Mouse (Mus musculus): ENCODE results near the gene Nol6. TPM values are rescaled to one million over a fixed set of nuclear protein-coding genes. Genes with fewer than 3 reads are reported as not detected.

Gene Nol6
- polyA plus RNA-seq, 1 experiment from 2014 or later = 45.0 TPM

DNA sequence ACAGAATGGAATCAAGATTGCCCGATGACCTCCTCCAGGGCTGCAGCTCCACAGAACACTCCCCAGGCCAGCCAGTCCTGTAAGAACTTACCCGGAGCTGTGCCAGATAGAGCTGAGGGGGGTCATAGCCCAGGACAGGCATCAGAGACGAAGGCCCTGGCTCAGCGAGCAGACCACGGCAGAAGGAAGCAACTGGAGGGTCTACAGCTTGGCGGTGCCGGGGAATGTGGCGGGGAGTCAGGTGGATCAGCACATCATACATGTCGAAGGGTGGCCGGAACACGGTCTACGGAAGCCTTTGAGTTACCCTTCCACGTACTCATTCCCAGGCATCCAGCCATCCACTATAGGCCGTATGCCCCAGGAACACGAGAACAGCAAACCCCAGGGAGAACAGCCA, 8.5 kb downstream of the Nol6 start:
- H3K36me3 ChIP-seq = peaks cover 61% of the 10 kb centered on the region
- no peak overlapping the region for H3K27ac ChIP-seq (replicated peaks)
- H3K9me3 ChIP-seq = no peaks in the 10 kb centered on the region
- H3K4me2 ChIP-seq = no peak overlapping the region
- ATAC-seq (ENCODE audit: low FRiP score, low read depth) = no peak
- no peak overlapping the region for H3K9ac ChIP-seq
- no peak overlapping the region for H3K4me3 ChIP-seq
- no peaks in the 10 kb centered on the region for H3K27me3 ChIP-seq
- 97% methylated on average over 15 of the region's 15 CpGs for WGBS
- no peaks in the 10 kb centered on the region for H3K4me1 ChIP-seq (replicated peaks)

DNA sequence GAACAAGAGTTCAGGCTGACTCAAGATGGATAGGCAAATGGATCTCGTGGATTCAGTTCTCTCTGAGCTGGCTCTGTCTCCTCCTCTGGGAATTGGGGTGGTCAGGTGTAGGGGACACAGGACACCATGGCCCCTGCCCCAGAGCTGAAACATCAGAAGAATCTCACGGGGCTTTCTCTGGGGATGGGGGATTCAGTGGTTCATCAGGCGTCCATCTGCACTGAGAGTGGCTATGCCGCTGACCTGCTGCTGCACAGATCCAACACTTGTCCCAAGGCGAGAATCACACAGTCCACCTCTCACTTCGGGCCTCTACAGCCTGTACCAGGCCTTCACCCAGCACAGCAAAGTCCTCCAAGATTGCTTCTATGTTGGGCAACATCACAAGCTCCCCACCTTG, 9.2 kb downstream of the Nol6 start:
- H3K9me3 ChIP-seq = no peaks in the 10 kb centered on the region
- no peaks in the 10 kb centered on the region for H3K4me1 ChIP-seq (replicated peaks)
- H3K27me3 ChIP-seq = no peaks in the 10 kb centered on the region
- ATAC-seq (ENCODE audit: low FRiP score, low read depth) = no peak
- no peak overlapping the region for H3K27ac ChIP-seq (replicated peaks)
- H3K36me3 ChIP-seq = peaks cover 54% of the 10 kb centered on the region
- no peak overlapping the region for H3K4me2 ChIP-seq
- H3K4me3 ChIP-seq = no peak overlapping the region
- 87% methylated on average over 6 of the region's 6 CpGs for WGBS
- no peak overlapping the region for H3K9ac ChIP-seq

DNA sequence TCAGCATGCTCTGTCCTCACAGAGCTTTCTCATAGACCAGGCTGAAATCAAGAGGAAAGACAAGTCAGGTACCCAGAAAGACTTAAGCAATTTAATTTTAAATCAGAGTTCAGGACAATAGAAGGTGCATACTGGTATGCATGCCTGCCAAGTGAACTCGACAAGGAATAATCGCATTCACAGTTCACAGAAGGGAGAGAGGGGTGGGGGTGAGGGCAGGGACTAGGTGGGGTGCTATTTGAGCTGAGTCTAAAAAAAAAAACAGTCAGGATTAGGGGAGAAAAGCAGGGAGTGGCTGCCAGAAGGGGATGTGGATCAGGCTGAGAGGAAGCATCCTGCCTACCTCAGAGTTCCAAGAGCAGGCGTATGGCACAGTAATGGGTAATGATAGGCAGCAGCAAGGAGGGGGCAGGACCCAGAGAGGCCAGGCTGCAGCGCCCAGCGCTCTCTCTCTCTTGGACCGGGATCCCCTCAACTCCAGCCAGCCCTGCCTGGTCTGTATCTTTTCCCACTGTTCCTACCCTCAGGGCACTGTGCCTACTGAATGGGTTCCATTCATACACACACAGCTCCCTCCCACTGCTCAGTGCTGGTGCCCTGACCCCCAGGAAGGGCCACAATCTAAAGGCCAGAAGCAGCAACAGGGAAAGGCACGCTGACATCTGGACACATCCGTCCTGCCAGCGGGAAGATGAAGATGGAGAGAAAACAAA, 9.7 kb downstream of the Nol6 start:
- Histone ChIP-seq H3K27ac (replicated peaks) (no peak overlapping the region), H3K36me3 (peaks cover 48% of the 10 kb centered on the region), H3K4me1 (replicated peaks) (no peaks in the 10 kb centered on the region), H3K4me2 (no peak overlapping the region), H3K9me3 (no peaks in the 10 kb centered on the region), H3K9ac (no peak overlapping the region), H3K4me3 (no peak overlapping the region), H3K27me3 (no peaks in the 10 kb centered on the region)
- 86% methylated on average over 9 of the region's 9 CpGs for WGBS
- ATAC-seq (ENCODE audit: low FRiP score, low read depth) = no peak

DNA sequence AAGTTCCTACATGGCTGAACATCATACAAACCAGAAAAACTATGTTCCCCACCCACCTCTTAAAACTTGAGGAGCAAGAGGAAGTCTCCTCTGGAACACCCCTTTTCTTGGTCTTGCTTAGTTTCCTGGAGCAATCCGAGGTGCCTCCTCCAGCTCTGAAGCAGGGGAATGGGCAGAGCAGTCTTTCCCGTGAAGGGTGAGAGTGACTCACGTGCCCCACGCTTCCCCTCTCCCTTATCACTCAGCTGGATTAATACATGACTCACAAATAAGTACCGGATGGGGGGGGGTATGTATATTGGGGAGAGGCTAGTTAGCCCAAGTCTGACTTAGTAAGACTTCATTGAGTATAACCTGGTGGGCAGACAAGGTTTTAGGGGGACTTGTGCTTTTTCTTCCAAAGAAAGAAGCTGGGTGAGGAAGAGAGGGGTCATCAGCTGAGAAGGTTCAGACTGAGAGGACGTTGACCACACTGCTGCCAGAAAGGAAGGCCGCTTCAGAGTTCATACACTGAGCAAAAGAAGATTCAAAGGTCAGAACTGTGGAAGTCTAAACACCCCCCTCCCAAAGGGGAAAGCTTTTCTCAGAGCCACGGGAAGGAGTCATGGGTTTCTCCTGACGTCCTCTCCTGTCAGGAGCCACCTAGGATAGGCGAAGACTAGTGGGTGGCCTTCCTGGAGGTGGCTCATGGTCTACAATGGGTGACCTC, 15.4 kb downstream of the Nol6 start:
- H3K36me3 ChIP-seq = no peaks in the 10 kb centered on the region
- H3K4me3 ChIP-seq = no peak overlapping the region
- H3K9ac ChIP-seq = no peak overlapping the region
- H3K4me1 ChIP-seq (replicated peaks) = no peaks in the 10 kb centered on the region
- no peaks in the 10 kb centered on the region for H3K27me3 ChIP-seq
- H3K27ac ChIP-seq (replicated peaks) = no peak overlapping the region
- H3K9me3 ChIP-seq = no peaks in the 10 kb centered on the region
- no peak for ATAC-seq (ENCODE audit: low FRiP score, low read depth)
- WGBS = 84% methylated on average over 10 of the region's 10 CpGs
- no peak overlapping the region for H3K4me2 ChIP-seq

DNA sequence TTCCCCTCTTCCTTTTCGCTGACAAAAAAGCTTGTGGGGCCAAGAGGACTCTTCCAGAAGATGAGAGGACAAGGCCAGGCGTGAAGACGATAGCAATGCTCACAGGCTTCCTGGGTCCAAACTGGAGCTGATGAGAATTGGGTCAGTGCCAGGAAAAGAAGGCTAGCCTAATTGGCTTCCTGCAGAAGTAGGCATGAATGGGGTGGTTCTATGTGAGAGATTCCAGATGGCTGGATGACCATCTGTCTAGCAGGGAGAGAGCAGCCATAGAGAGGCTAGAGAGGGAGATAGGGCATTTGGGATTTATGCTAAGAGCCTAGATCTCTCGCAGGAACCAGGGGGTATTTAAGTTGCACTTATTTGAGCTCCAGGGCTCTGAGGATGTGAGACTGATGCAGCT, 16.8 kb downstream of the Nol6 start:
- Histone ChIP-seq H3K27ac (replicated peaks) (no peak overlapping the region), H3K4me1 (replicated peaks) (no peaks in the 10 kb centered on the region), H3K36me3 (no peaks in the 10 kb centered on the region), H3K9ac (no peak overlapping the region), H3K9me3 (no peaks in the 10 kb centered on the region), H3K4me3 (no peak overlapping the region), H3K4me2 (no peak overlapping the region), H3K27me3 (no peaks in the 10 kb centered on the region)
- no peak for ATAC-seq (ENCODE audit: low FRiP score, low read depth)
- WGBS = 67% methylated on average over 4 of the region's 4 CpGs

DNA sequence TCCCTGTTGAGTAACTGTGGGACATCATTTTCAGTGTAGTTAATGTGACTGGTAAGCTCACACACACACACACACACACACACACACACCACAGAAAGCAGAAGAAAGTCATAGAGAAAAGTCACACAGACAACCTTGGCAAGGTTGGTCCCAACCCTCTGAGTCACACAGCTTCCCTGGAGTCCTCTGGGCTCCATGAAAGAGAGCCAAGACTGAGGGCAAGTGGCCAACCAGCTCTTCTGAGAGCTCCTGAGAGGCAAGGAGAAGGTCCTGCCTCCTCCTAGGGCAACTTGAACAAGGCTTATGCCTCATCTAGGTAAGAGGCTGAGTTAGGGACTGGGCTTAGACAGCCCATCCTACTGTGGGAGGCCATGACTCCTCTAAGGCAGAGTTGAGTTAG, 21.4 kb downstream of the Nol6 start:
- H3K27me3 ChIP-seq = peaks cover 7% of the 10 kb centered on the region
- H3K9ac ChIP-seq = no peak overlapping the region
- ATAC-seq (ENCODE audit: low FRiP score, low read depth) = no peak
- H3K36me3 ChIP-seq = no peaks in the 10 kb centered on the region
- H3K4me3 ChIP-seq = no peak overlapping the region
- no peak overlapping the region for H3K27ac ChIP-seq (replicated peaks)
- no peak overlapping the region for H3K4me2 ChIP-seq
- no peaks in the 10 kb centered on the region for H3K9me3 ChIP-seq
- peaks cover 9% of the 10 kb centered on the region for H3K4me1 ChIP-seq (replicated peaks)

DNA sequence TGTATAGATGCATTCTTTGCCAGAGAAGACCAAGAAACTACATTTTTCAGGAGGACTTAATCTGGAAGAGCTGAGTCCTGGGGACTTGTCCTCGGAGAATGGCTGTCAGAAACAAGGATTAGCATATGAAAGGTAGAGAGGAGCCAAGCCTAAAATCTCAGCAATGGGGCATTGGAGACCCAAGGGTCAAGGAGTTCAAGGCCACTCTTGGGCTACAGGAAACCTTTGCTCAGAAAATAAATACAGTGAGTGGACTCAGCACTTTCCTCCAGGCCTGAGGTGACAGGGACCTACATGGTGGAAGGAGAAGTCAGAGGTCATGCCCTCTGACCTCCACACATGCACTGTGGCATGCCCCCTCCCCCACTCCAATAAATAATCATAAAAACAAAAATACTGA, 23.3 kb downstream of the Nol6 start:
- no peak overlapping the region for H3K27ac ChIP-seq (replicated peaks)
- 39% methylated on average over 1 of the region's 1 CpGs for WGBS
- ATAC-seq (ENCODE audit: low FRiP score, low read depth) = no peak

DNA sequence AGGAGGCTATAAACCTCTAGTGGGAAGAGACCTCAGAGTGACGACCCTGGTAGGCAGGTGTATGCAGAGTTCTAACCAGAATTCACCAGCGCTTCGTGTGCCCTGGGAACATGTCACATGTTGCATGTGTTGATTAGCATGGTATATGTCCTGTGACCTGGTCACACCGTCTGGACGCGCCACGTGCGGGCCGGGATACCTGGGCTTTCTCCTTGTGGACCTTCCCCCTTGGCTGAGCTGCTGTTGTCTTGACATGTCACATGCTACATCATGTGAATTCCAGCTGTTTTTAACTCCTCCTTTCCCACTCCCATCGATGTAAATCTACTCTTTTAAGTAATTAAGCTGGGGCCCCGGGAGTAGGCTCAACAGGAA, 25.7 kb downstream of the Nol6 start:
- Histone ChIP-seq H3K4me1 (replicated peaks) (peaks cover 13% of the 10 kb centered on the region), H3K4me2 (peak overlapping the region; percentile 99), H3K27ac (replicated peaks) (no peak overlapping the region), H3K4me3 (peak overlapping the region; percentile 49), H3K9me3 (no peaks in the 10 kb centered on the region), H3K36me3 (no peaks in the 10 kb centered on the region), H3K9ac (peak overlapping the region; percentile 57; the same call in 1 of the 2 replicates), H3K27me3 (peaks cover 24% of the 10 kb centered on the region)
- 17% methylated on average over 11 of the region's 11 CpGs for WGBS
- no peak for ATAC-seq (ENCODE audit: low FRiP score, low read depth)

More for the DNA sequence above, 23.3 kb downstream of the Nol6 start:
- no peak overlapping the region for H3K4me3 ChIP-seq
- H3K27me3 ChIP-seq = peaks cover 24% of the 10 kb centered on the region
- peaks cover 13% of the 10 kb centered on the region for H3K4me1 ChIP-seq (replicated peaks)
- H3K9ac ChIP-seq = no peak overlapping the region
- no peaks in the 10 kb centered on the region for H3K36me3 ChIP-seq
- no peaks in the 10 kb centered on the region for H3K9me3 ChIP-seq
- no peak overlapping the region for H3K4me2 ChIP-seq

DNA sequence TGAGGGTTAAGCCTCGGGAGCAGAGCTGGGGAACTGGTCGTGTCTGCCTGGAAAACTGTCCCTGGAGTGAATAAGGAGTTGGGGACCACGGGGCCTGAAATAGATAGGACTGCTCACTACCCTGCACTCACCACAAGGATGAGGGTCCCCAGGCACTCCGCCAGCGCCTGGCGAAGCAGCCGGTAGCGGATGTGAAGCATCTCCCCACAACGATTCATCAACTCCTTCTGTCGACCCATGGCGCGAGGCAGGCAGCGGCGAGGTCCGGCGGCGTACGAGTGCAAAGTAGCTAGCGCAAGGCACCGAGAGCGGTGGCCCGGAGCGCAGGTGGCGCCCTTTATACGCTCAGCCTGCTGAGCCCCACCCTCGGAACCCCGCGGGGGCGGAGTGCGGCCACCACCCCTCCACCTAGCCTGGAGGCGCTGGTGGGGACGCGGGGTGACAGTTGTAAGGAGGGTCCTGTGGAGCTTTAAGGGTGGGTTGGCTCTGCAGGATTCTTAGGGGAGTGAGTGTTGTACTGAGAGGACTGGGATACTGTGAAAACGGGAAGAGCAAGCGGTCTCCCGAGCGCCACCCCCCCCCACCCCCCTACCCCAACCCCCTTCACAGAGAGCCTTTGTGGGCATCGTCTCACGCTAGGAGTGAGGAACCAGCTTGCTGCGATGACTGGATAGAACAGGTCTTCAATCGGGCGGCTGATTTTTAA, 26.2 kb downstream of the Nol6 start, which contains the start of gene Aqp3:
Gene Aqp3, minus strand, starts transcription at position 313 of the 706 bp plus-strand sequence.
- peak within 1 kb of the TSS; percentile 99 for H3K4me2 ChIP-seq
- no peaks in the 10 kb centered on the region for H3K36me3 ChIP-seq
- peak; percentile 69 for ATAC-seq (ENCODE audit: low FRiP score, low read depth)
- no peak within 1 kb of the TSS for H3K27ac ChIP-seq (replicated peaks)
- peak within 1 kb of the TSS; percentile 57 for H3K9ac ChIP-seq
- under 1% methylated on average over 42 of the region's 42 CpGs for WGBS
- peaks cover 13% of the 10 kb centered on the region for H3K4me1 ChIP-seq (replicated peaks)
- H3K4me3 ChIP-seq = peak within 1 kb of the TSS; percentile 49
- H3K27me3 ChIP-seq = peaks cover 24% of the 10 kb centered on the region
- no peaks in the 10 kb centered on the region for H3K9me3 ChIP-seq

DNA sequence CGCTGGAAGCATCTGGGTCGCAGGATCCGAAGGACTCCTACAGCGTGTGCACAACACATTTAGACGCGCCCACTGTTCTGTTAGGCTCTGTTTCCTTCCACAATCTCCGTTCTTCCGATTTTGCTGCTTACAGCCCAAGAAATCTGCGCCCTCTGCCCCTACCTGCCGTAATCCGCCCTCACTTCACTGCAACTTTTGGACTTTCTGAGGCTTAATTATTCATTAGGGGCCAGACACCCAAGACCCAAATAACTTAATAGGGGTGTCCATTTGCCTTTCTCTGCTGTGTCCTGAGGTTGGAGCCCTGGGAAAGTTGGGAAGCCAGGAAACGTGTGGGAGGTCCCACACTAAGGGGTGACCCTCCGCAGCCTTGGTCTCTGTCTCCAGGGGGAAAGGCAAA, 26.9 kb downstream of the Nol6 start:
- Histone ChIP-seq H3K27me3 (peaks cover 24% of the 10 kb centered on the region), H3K27ac (replicated peaks) (no peak overlapping the region), H3K4me2 (peak overlapping the region; percentile 99), H3K9me3 (no peaks in the 10 kb centered on the region), H3K36me3 (no peaks in the 10 kb centered on the region), H3K9ac (no peak overlapping the region), H3K4me1 (replicated peaks) (peaks cover 13% of the 10 kb centered on the region), H3K4me3 (no peak overlapping the region)
- no peak for ATAC-seq (ENCODE audit: low FRiP score, low read depth)
- WGBS = 52% methylated on average over 13 of the region's 13 CpGs

DNA sequence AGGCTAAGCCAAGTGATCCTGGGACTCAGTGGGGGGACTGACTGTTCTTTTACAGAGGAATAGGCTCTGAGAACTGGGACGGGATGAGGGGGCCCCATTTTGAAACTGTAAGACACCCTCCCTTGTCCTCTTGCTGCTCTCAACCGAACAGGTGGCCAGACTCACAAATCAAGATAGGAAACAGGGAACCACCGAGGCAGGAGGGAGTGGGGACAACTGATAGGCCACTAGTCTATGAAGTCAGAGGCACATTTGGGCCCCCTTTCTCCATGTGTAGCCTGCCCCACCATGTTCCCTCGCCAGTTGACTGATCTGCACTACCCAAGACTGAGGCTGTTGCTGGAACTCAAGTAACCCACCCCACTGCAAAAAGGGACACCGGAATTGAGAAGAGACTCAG, 27.5 kb downstream of the Nol6 start:
- no peak for ATAC-seq (ENCODE audit: low FRiP score, low read depth)
- H3K9me3 ChIP-seq = no peaks in the 10 kb centered on the region
- no peak overlapping the region for H3K4me3 ChIP-seq
- no peak overlapping the region for H3K4me2 ChIP-seq
- no peaks in the 10 kb centered on the region for H3K36me3 ChIP-seq
- H3K4me1 ChIP-seq (replicated peaks) = peaks cover 13% of the 10 kb centered on the region
- H3K27me3 ChIP-seq = peaks cover 24% of the 10 kb centered on the region
- no peak overlapping the region for H3K9ac ChIP-seq
- 75% methylated on average over 5 of the region's 5 CpGs for WGBS
- no peak overlapping the region for H3K27ac ChIP-seq (replicated peaks)

DNA sequence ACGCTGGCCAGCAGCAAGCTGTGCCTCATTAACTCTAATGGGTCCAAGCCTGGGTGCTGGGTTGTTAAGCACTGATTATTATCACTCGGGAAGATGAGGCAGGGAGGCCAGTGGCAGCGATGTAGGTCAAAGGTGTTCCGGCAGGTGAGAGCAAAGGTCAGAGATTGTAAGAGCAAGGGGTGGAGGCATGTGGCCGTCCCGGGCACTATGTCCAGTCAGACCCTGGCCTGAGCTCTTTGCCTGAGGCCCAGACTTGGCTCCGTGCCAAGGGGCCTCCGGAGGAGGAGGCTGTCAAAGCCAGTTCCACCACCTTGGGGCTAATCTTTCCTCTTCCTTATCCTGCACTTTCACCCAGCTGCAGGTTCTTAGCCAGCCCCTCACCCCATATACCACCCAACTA, 28.1 kb downstream of the Nol6 start:
- H3K27ac ChIP-seq (replicated peaks) = no peak overlapping the region
- no peak overlapping the region for H3K9ac ChIP-seq
- H3K4me2 ChIP-seq = no peak overlapping the region
- H3K9me3 ChIP-seq = no peaks in the 10 kb centered on the region
- WGBS = 69% methylated on average over 8 of the region's 8 CpGs
- no peaks in the 10 kb centered on the region for H3K36me3 ChIP-seq
- H3K27me3 ChIP-seq = peaks cover 24% of the 10 kb centered on the region
- peaks cover 13% of the 10 kb centered on the region for H3K4me1 ChIP-seq (replicated peaks)
- no peak for ATAC-seq (ENCODE audit: low FRiP score, low read depth)
- no peak overlapping the region for H3K4me3 ChIP-seq

Measured in hindbrain, embryonic 15.5 days (tissue).